Mouse (Mus musculus) brain, adult 2 months (tissue): ENCODE measurements at regions not wholly inside any gene's neighbourhood (a gene's known extent, or its start where the extent isn't known, plus 50 kb on each side); places are given as distances from the start of the nearest gene placed in this dataset.

Experiments
- DNase-seq: peaks from one replicate; pipeline ENCODE4 v3.0.0; 2011; ENCODE audit warnings: low read depth, low spot score

GRCm38 (mm10) chr14:81622063-81622462 lies 1638.2 kb downstream of the Olfm4 start:
- DNase-seq = peak; percentile 17
